Mouse (Mus musculus) lung, postnatal 0 days (tissue): ENCODE measurements around the gene Socs7. TPM values are rescaled to one million over a fixed set of nuclear protein-coding genes. Genes with fewer than 3 reads are reported as not detected.
"Not testable (repeated sequence)": the region's sequence is repeated elsewhere in the genome, so short reads cannot be mapped to it uniquely, and the experiment has no call there.

ENCODE experiments used
- ATAC-seq: fragments of 200-750 bp; cut with Nextera tagmentation; 2 replicates; pipeline ENCODE4 v1.8.0; 2017; ENCODE audit warnings: moderate library complexity
- DNase-seq: peaks from one replicate; pipeline ENCODE4 v3.0.0-alpha.2; 2016; ENCODE audit warnings: low spot score
- H3K27ac ChIP-seq: fragments of 300-500 bp; sonication (generic); 2 replicates; pipeline ENCODE4 v1.5.1; 2014; ENCODE audit warnings: antibody characterized with exemption, mild to moderate bottlenecking, low read length, mixed read lengths
- H3K27me3 ChIP-seq: fragments of 300-500 bp; sonication (generic); replicated peaks from 2 replicates; pipeline ENCODE4 v1.6.1; 2014; ENCODE audit warnings: low read length, mixed read lengths; ENCODE audit not compliant: insufficient read depth
- H3K36me3 ChIP-seq: fragments of 300-500 bp; sonication (generic); 2 replicates; pipeline ENCODE4 v1.6.1; 2014; ENCODE audit warnings: low read length, mixed read lengths; ENCODE audit not compliant: insufficient read depth
- H3K4me1 ChIP-seq: fragments of 300-500 bp; sonication (generic); 2 replicates; pipeline ENCODE4 v1.6.1; 2014; ENCODE audit warnings: antibody characterized with exemption, low read depth, low read length, mixed read lengths; ENCODE audit not compliant: insufficient read depth
- H3K4me2 ChIP-seq: fragments of 300-500 bp; sonication (generic); replicated peaks from 2 replicates; pipeline ENCODE4 v1.6.1; 2014; ENCODE audit warnings: low read depth, mild to moderate bottlenecking, low read length, moderate library complexity, mixed read lengths
- H3K4me3 ChIP-seq: fragments of 300-500 bp; sonication (generic); 2 replicates; pipeline ENCODE4 v1.5.1; 2014; ENCODE audit warnings: low read depth, low read length
- H3K9ac ChIP-seq: fragments of 300-500 bp; sonication (generic); replicated peaks from 2 replicates; pipeline ENCODE4 v1.6.1; 2014; ENCODE audit warnings: low read depth, mild to moderate bottlenecking
- H3K9me3 ChIP-seq: fragments of 300-500 bp; sonication (generic); 2 replicates; pipeline ENCODE4 v1.6.1; 2016; ENCODE audit warnings: low read length, mixed read lengths
- CTCF ChIP-seq: IDR thresholded peaks from 2 replicates; pipeline ENCODE4 v1.5.1; 2016; ENCODE audit warnings: antibody characterized with exemption, mild to moderate bottlenecking
- EP300 ChIP-seq: IDR thresholded peaks from 2 replicates; pipeline ENCODE4 v1.6.1; 2016; ENCODE audit warnings: antibody characterized with exemption, mild to moderate bottlenecking, control low read depth
- WGBS: fragments of 180-500 bp; shearing (Covaris S2); extraction: QIAGEN DNeasy Blood & Tissue Kit; methylation state at CpG from one replicate; pipeline ENCODE4 v1.1.7; 2014; 5-methylcytosine and 5-hydroxymethylcytosine counted together
- polyA plus RNA-seq: library from polyadenylated mRNA; unstranded; fragments of >200 nt; fragmentation: Nextera tagmentation; extraction: Ambion mirVana; gene quantifications from 2 replicates; pipeline ENCODE4 v1.2.1, GENCODE M21; 2015

The Socs7 gene
- polyA plus RNA-seq = 2.4 and 2.5 TPM in 2 replicates

DNA sequence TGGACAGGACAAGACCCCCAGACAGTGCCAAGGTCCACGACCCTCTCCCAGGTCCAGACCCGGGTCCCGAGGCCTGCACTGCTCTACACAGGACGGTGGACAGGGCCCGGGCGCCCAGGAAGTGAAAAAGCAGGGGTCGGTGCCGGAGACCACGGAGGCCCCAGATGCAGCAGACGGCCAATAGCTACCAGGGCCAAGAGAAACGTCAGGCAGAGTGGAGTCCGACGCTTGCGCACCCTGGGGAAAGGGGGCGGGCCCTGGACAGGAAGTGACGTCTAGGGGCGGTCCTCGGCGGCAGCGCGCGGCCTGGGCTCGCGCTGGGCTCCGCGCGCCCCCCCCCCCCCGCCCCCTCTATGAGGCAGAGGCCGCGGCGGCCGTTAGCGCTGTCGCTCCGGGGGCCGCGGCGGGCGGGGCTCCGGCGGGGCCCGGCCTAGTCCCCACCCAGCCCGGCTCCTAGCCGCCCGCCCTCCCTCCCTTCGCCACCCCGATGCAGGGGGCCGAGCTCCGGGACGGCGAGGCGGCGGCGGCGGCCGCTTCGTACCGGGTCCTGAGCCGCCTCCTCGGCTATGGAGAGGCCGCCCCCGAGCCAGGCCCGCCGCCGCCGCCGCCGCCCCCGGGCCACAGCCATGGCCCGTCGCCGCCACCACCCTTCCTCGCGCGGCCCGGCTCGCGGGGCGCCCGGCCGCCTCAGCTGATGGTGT, at the start of gene Socs7:
TSS of gene Socs7 (plus strand) at position 604 of the 701 bp plus-strand sequence.
- Histone ChIP-seq H3K4me2 (peak within 1 kb of the TSS; percentile 92), H3K9me3 (no peaks in the 10 kb centered on the region), H3K36me3 (no peaks in the 10 kb centered on the region), H3K9ac (peak within 1 kb of the TSS; percentile 94), H3K27me3 (no peaks in the 10 kb centered on the region), H3K4me3 (peak within 1 kb of the TSS; percentile 97), H3K4me1 (peaks cover 16% of the 10 kb centered on the region; the same call in 1 of the 2 replicates), H3K27ac (peak within 1 kb of the TSS; percentile 88)
- under 1% methylated on average over 25 of the region's 81 CpGs for WGBS
- ATAC-seq = peak; percentile 97
- peak; percentile 97 for DNase-seq
- no peak for TF ChIP-seq EP300
- TF ChIP-seq CTCF = no peak

DNA sequence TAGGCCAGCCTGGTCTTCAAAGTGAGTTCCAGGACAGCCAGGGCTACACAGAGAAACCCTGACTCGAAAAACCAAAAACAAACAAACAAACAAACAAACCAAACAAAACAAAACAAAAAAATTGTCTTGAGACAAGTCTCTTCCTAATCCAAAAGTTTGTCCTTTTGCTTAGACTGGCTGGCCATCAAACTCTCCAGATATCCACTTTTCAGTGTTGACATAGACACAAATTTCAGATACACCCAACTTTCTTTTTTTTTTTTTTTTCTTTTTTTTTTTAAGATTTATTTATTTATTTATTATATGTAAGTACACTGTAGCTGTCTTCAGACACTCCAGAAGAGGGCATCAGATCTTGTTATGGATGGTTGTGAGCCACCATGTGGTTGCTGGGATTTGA, 49.5 kb upstream of the Socs7 start:
- not testable (repeated sequence) for H3K4me2 ChIP-seq, H3K4me1 ChIP-seq, H3K9me3 ChIP-seq, H3K27ac ChIP-seq, H3K9ac ChIP-seq, ATAC-seq, H3K4me3 ChIP-seq, DNase-seq, H3K27me3 ChIP-seq, H3K36me3 ChIP-seq
- WGBS = 66% methylated on average over 1 of the region's 1 CpGs

DNA sequence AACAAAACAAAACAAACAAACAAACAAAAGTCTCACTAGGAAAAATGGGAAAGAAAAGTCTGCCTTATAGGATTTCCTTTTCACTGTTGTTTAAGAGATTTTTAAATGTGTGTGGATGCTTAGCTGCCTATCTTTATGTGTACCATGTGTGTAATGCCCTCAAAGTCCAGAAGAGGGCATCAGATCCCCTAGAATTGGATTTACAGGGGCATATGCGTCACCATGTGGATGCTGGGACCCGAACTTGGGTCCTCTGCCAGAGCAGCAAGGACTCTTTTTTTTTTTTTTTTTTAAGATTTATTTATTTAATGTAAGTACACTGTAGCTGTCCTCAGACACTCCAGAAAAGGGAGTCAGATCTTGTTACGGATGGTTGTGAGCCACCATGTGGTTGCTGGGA, 48.2 kb upstream of the Socs7 start:
- Histone ChIP-seq H3K9ac (no peak overlapping the region), H3K4me1 (peaks cover 9% of the 10 kb centered on the region; the same call in 1 of the 2 replicates), H3K4me3 (no peak overlapping the region), H3K27me3 (no peaks in the 10 kb centered on the region), H3K9me3 (no peaks in the 10 kb centered on the region), H3K4me2 (no peak overlapping the region), H3K27ac (no peak overlapping the region), H3K36me3 (no peaks in the 10 kb centered on the region)
- no peak for ATAC-seq
- DNase-seq = no peak
- TF ChIP-seq EP300 (no peak), CTCF (peak; percentile 54)
- WGBS = 91% methylated on average over 3 of the region's 3 CpGs

DNA sequence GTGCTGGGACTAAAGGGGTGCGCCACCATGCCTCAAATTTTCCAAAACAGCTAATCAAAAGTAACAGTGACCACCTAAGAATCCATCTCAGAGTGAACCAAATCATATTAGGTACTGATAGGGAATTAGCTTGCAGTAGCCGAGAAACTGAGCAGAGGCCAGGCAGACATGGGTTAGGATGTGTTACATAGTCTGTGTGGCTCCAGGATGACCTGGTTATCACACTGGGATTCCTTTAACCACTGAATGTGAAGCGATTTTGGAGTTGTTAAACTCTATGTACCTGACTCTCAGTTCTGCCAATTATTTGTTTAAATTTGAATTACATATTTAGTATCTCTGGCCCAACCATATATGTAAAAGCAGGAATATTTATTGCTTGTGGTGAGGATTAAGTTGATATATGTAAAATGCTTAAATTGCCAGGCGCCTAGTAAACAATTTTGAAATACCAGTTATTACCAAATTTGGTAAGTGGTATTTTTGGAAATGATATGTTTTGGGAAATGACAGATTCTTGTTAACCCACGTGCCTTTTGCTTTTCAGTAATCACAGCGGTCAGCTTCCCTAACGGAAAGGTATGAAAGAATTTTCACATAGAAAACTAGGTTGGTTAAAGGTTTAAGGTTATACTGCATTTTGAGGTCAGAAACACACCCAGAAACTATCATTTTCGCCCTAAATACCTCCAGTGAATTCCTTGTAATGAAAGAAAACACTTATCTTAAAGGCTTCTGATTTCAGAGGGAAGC, 47.4 kb upstream of the Socs7 start:
- ATAC-seq (peak; percentile 5), DNase-seq (no peak)
- Histone ChIP-seq H3K4me2 (peak overlapping the region; percentile 50), H3K9ac (no peak overlapping the region), H3K4me1 (peaks cover 9% of the 10 kb centered on the region; the same call in 1 of the 2 replicates), H3K36me3 (no peaks in the 10 kb centered on the region), H3K9me3 (no peaks in the 10 kb centered on the region), H3K27me3 (no peaks in the 10 kb centered on the region), H3K4me3 (peak overlapping the region; percentile 45), H3K27ac (peak overlapping the region; percentile 76)
- WGBS = 35% methylated on average over 8 of the region's 8 CpGs
- TF ChIP-seq CTCF = no peak
- TF ChIP-seq EP300 = peak; percentile 19; the same call in 1 of the 2 replicates

DNA sequence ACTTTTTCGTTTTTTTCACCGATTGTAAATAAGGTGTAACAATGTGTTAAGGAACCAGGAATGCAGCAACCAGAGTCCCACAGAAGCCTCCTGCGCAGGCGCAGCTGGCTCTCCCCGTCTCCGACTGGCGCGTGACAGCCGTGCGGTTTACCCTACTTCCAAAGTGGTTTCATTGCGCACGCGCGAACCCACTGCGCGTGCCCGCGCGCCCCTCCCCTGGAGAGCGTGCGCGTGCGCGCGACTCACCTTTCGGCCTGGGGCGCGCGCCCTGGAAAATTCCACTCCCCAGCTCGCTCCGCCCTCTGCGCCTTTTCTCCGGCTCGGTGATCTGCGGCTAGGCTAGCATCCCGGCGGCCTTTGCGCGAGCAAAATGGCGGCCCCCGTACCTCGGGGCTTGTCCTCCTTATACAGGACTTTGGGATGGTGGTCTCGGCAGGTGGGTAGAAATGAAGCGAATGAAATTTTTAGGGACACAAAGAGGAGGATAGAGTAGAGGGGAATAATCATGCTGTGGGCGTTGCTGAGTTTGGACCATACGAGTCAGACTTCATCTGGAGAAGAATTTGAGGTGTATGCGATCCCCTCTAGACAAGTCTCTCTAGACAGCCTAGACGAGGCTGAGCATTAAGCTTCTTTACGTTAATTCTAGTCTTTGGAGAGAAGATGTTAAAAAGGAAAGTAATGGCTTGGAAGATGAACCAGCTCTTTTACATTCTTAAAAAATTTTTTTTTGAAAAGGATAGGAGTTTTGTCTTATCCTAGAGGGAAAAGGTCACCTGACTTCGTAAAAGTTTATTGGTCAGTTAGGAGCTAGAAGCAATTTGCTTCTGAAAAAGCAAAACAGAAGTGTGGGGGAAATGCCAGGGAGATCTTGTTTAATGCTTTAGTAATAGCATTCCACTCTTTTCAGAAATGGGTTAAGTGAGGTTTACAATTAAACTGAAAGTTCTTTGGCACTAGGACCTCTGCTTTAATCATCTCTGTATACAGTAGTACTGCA, 46.5 kb upstream of the Socs7 start, which contains the start of gene Mrpl45:
TSS of gene Mrpl45 (plus strand) at position 213 of the 1,000 bp plus-strand sequence.
- peak within 1 kb of the TSS; percentile 38 for H3K9ac ChIP-seq
- no peaks in the 10 kb centered on the region for H3K27me3 ChIP-seq
- H3K4me3 ChIP-seq = peak within 1 kb of the TSS; percentile 45
- TF ChIP-seq CTCF (no peak), EP300 (peak; percentile 43)
- H3K4me2 ChIP-seq = peak within 1 kb of the TSS; percentile 50
- H3K36me3 ChIP-seq = no peaks in the 10 kb centered on the region
- ATAC-seq (peak; percentile 95), DNase-seq (peak; percentile 98)
- no peaks in the 10 kb centered on the region for H3K9me3 ChIP-seq
- H3K4me1 ChIP-seq = peaks cover 6% of the 10 kb centered on the region; the same call in 1 of the 2 replicates
- H3K27ac ChIP-seq = peak within 1 kb of the TSS; percentile 76
- WGBS = under 1% methylated on average over 49 of the region's 50 CpGs
